Mouse (Mus musculus) heart, postnatal 0 days (tissue): ENCODE measurements around the gene Nelfe. TPM values are rescaled to one million over a fixed set of nuclear protein-coding genes. Genes with fewer than 3 reads are reported as not detected.

Experiments
- ATAC-seq: fragments of 200-750 bp; cut with Nextera tagmentation; 2 replicates; pipeline ENCODE4 v1.8.0; 2017; ENCODE audit warnings: low read depth, moderate number of reproducible peaks, moderate library complexity; ENCODE audit not compliant: insufficient read depth
- DNase-seq: peaks from one replicate; pipeline ENCODE4 v3.0.0-alpha.2; 2016; ENCODE audit warnings: low spot score
- H3K27ac ChIP-seq: fragments of 300-500 bp; sonication (generic); 2 replicates; pipeline ENCODE4 v1.5.1; 2014; ENCODE audit warnings: low read depth, mild to moderate bottlenecking
- H3K27me3 ChIP-seq: fragments of 300-500 bp; sonication (generic); 2 replicates; pipeline ENCODE4 v1.6.1; 2014; ENCODE audit warnings: low read length, mixed read lengths; ENCODE audit not compliant: control insufficient read depth, insufficient read depth
- H3K36me3 ChIP-seq: fragments of 300-500 bp; sonication (generic); replicated peaks from 2 replicates; pipeline ENCODE4 v1.6.1; 2014; ENCODE audit warnings: low read length, mixed read lengths; ENCODE audit not compliant: control insufficient read depth, insufficient read depth
- H3K4me1 ChIP-seq: fragments of 300-500 bp; sonication (generic); 2 replicates; pipeline ENCODE4 v1.6.1; 2014; ENCODE audit warnings: antibody characterized with exemption; ENCODE audit not compliant: control insufficient read depth, insufficient read depth
- H3K4me2 ChIP-seq: fragments of 300-500 bp; sonication (generic); 2 replicates; pipeline ENCODE4 v1.6.1; 2014; ENCODE audit warnings: low read depth, mild to moderate bottlenecking, low read length, moderate library complexity
- H3K4me3 ChIP-seq: fragments of 300-500 bp; sonication (generic); 2 replicates; pipeline ENCODE4 v1.5.1; 2014; ENCODE audit warnings: low read depth, low read length
- H3K9ac ChIP-seq: fragments of 300-500 bp; sonication (generic); replicated peaks from 2 replicates; pipeline ENCODE4 v1.6.1; 2014; ENCODE audit warnings: low read depth, low read length, mixed read lengths
- H3K9me3 ChIP-seq: fragments of 300-500 bp; sonication (generic); replicated peaks from 2 replicates; pipeline ENCODE4 v1.6.1; 2016; ENCODE audit warnings: low read length; ENCODE audit not compliant: control insufficient read depth
- CTCF ChIP-seq: IDR thresholded peaks from 2 replicates; pipeline ENCODE4 v1.5.1; 2016; ENCODE audit warnings: antibody characterized with exemption, control low read depth, low read depth
- EP300 ChIP-seq: IDR thresholded peaks from 2 replicates; pipeline ENCODE4 v1.6.1; 2016; ENCODE audit warnings: antibody characterized with exemption, low read depth
- WGBS: fragments of 180-500 bp; shearing (Covaris S2); extraction: QIAGEN DNeasy Blood & Tissue Kit; methylation state at CpG from one replicate; pipeline ENCODE4 v1.1.7; 2014; 5-methylcytosine and 5-hydroxymethylcytosine counted together
- polyA plus RNA-seq: library from polyadenylated mRNA; unstranded; fragments of >200 nt; fragmentation: Nextera tagmentation; extraction: Ambion mirVana; gene quantifications from 2 replicates; pipeline ENCODE4 v1.2.1, GENCODE M21; 2015
- total RNA-seq: library from RNA; depleted of rRNA; stranded (reverse); fragments of >200 nt; gene quantifications from 2 replicates; pipeline ENCODE4 v1.2.3, GENCODE M21; 2014; ENCODE audit warnings: low replicate concordance

Nelfe gene
- total and polyA plus RNA-seq, 2 experiments from 2014 or later, result 36.3 to 39.8 TPM

- Histone ChIP-seq H3K4me3 (peak overlapping the region; percentile 85), H3K4me1 (peaks cover 18% of the 10 kb centered on the region), H3K4me2 (peak overlapping the region; percentile 99), H3K36me3 (no peaks in the 10 kb centered on the region), H3K27ac (peak overlapping the region; percentile 80), H3K27me3 (no peaks in the 10 kb centered on the region), H3K9ac (peak overlapping the region; percentile 68), H3K9me3 (no peaks in the 10 kb centered on the region)
- no peak for DNase-seq
- ATAC-seq, result peak; percentile 1; the same call in 1 of the 2 replicates
- TF ChIP-seq EP300 (no peak), CTCF (no peak)
- 13% methylated on average over 47 of the region's 51 CpGs for WGBS
These were observed 44.8 kb downstream of the Nelfe start for GRCm38 (mm10) chr17:34894801-34895530.

DNA sequence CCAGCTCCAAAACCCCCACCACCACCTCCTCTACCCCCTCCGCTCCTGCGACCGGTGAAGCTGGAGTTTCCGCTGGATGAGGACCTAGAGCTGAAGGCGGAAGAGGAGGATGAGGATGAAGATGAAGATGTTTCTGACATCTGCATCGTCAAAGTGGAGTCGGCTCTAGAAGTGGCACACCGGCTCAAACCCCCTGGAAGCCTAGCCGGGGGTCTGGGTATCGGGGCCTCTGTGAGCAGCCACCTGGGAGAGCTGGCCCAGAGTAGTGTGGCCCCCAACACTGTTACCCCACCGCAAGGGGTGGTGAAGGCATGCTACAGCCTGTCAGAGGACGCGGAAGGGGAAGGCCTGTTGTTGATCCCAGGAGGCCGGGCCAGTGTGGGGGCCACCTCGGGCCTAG is 45.5 kb downstream of the Nelfe start:
- H3K9ac ChIP-seq, result no peak overlapping the region

DNA sequence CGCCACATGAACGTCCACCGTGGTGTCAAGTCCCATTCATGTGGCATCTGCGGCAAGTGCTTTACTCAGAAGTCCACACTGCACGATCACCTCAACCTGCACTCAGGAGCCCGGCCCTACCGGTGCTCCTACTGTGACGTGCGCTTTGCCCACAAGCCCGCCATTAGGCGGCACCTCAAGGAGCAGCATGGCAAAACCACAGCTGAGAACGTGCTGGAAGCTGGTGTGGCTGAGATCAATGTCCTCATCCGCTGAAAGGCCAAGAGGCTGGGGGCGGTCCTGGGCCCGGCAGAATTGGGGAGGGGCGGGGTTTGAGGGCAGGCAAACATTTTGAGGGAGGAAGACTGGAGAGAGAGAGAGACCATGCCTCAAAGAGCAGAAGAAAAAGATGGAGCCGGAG is 46.2 kb downstream of the Nelfe start:
- Histone ChIP-seq H3K9me3 (no peaks in the 10 kb centered on the region), H3K27me3 (no peaks in the 10 kb centered on the region), H3K9ac (no peak overlapping the region), H3K36me3 (peaks cover 4% of the 10 kb centered on the region; the same call in 1 of the 2 replicates), H3K4me1 (peaks cover 21% of the 10 kb centered on the region), H3K4me2 (no peak overlapping the region), H3K4me3 (no peak overlapping the region), H3K27ac (no peak overlapping the region)
- whole genome bisulfite sequencing, result 82% methylated on average over 17 of the region's 17 CpGs
- no peak for TF ChIP-seq EP300
- TF ChIP-seq CTCF, result no peak
- ATAC-seq (no peak), DNase-seq (no peak)

More for the DNA sequence above, 45.5 kb downstream of the Nelfe start:
- DNase-seq (no peak), ATAC-seq (no peak)
- Histone ChIP-seq H3K4me3 (no peak overlapping the region), H3K27me3 (no peaks in the 10 kb centered on the region), H3K27ac (0 out of 2 replicates have a peak overlapping the region, but pooled peaks have one; percentile 80), H3K4me2 (no peak overlapping the region), H3K4me1 (peaks cover 21% of the 10 kb centered on the region), H3K9me3 (no peaks in the 10 kb centered on the region), H3K36me3 (no peaks in the 10 kb centered on the region)
- WGBS, result 91% methylated on average over 15 of the region's 15 CpGs
- TF ChIP-seq EP300, result no peak
- no peak for TF ChIP-seq CTCF

DNA sequence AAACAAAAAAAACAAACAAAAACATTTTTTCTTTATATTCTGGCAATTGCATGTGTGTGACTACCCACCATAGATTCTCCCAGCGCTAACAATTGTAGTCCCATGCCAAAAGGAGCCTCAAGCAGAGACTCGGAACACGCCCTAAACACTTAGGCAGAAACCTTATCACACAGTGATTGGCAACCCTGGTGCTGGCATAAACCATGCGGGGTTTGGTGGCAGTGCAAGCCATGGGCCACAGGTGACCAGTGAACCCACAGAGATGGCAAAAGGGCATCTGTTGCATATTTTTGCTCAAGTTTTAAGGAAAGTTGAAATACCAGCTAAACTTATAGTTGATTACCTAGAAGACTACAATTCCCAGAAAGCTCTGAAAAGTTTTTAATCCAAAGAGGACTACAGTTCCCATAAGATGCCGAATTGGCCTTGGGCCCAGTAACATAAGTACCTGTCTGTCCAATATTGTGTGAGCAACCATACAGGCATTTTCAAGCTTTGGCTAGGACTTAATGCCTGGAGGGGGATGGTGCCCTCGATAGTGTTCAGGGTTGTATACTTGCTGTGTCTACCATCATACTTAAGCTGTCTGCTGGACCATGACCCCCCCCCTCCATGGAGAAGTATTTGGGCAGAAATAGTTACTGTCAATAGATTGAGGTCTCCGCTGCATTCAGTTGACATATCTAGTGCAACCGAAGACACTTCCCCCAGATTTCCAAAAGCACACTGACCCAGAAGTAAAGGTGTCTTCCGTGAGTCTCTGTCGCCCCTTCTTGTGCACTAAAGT is 47.4 kb downstream of the Nelfe start:
- TF ChIP-seq EP300 (no peak), CTCF (no peak)
- DNase-seq (peak; percentile 72), ATAC-seq (no peak)
- Histone ChIP-seq H3K9ac (peak overlapping the region; percentile 93), H3K4me3 (peak overlapping the region; percentile 97), H3K4me2 (peak overlapping the region; percentile 81), H3K27ac (peak overlapping the region; percentile 97), H3K4me1 (peaks cover 21% of the 10 kb centered on the region), H3K9me3 (no peaks in the 10 kb centered on the region), H3K27me3 (no peaks in the 10 kb centered on the region), H3K36me3 (peaks cover 12% of the 10 kb centered on the region)
- WGBS, result 10% methylated on average over 10 of the region's 10 CpGs

DNA sequence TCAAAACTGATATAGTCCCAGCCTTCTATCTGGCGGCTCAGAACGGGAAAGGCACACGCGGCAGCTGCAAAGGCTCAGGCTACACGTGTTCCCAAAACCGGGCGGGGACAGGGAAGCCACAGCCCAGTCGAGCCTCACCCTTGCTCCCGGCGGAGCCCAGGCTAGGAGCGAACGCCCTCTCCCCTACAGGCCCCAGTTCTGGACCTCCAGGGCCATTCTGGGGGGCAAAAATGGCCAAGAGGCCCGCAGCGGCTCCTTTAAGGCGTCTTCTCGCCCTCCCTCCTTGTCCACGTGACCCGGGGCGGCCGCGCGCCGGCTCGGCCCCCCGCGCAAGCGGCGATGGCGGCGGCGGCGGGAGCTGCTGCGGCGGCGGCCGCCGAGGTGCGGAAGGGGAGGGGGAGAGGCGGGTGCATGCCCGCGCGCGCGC is 48.0 kb downstream of the Nelfe start, which contains the start of the genes C2 and Ehmt2:
Gene C2, minus strand, starts transcription at position 106 of the 427 bp plus-strand sequence.
Gene Ehmt2, plus strand, starts transcription at position 310 of the 427 bp plus-strand sequence.
- peak; percentile 75 for DNase-seq
- H3K4me1 ChIP-seq, result peaks cover 21% of the 10 kb centered on the region
- TF ChIP-seq CTCF (no peak), EP300 (no peak)
- H3K4me3 ChIP-seq, result peak within 1 kb of the TSS; percentile 97
- H3K36me3 ChIP-seq, result peaks cover 18% of the 10 kb centered on the region
- ATAC-seq, result peak; percentile 39
- no peaks in the 10 kb centered on the region for H3K9me3 ChIP-seq
- no peaks in the 10 kb centered on the region for H3K27me3 ChIP-seq
- peak within 1 kb of the TSS; percentile 81 for H3K4me2 ChIP-seq
- H3K9ac ChIP-seq, result peak within 1 kb of the TSS; percentile 93
- WGBS, result 0% methylated on average over 18 of the region's 44 CpGs
- H3K27ac ChIP-seq, result peak within 1 kb of the TSS; percentile 97
